Mouse (Mus musculus) kidney, postnatal 10 days (tissue): ENCODE data around the gene Fam118a.
"Not testable (repeated sequence)": the region's sequence is repeated elsewhere in the genome, so short reads cannot be mapped to it uniquely, and the experiment has no call there.

ENCODE experiments used
- DNase-seq: peaks from one replicate; pipeline ENCODE4 v3.0.0; 2021; ENCODE audit warnings: mixed read lengths

Fam118a gene

DNA sequence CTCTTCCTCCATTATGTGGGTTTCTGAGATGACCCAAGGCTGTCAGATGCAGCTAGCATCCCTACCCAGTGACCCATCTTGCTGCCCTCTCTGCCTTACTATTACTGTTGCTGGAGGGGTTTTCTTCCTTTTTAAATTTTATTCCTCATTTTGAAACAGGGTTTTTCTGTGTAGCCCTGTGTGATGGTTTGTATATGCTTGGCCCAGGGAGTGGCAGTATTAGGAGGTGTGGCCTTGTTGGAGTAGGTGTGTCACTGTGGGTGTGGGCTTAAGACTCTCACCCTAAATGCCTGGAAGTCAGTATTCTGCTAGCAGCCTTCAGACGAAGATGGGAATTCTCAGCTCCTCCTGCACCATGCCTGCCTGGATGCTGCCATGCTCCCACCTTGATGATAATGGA is at the start of gene Fam118a:
TSS of gene Fam118a (plus strand) at position 301 of the 400 bp plus-strand sequence.
- DNase-seq = not testable (repeated sequence)

DNA sequence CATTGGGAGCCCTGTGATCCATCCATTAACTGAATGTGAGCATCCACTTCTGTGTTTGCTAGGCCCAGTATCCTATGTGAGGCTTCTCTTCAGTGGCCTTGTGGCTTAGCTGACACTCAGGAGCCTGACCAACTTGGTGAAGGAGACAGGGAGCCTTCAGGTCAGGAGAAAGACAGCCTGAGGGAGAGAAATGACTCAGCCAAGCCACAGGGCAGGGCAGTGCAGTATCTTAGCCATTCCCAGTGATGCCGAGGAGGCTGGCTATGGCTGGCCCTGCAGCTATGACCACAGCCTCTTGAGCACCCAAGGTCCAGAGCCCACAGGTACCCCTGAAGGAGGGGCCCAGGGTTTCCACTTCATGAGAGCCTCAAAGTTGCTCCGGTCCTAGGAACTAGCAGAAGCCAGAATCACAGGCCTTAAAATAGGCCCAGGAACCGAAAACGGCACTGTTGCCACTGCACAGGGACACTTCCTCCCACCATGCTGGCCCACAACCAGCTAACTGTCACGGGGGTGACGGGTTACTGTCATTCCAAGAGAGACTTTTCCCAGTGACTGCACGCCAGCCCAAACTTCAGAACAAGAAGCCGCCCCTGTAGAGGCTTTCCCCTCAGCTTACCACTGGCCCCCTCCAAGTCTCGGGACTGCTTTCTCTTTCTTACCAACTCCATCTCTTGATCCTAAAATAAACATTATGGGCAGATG is 47.0 kb upstream of the Fam118a start:
- no peak for DNase-seq

DNA sequence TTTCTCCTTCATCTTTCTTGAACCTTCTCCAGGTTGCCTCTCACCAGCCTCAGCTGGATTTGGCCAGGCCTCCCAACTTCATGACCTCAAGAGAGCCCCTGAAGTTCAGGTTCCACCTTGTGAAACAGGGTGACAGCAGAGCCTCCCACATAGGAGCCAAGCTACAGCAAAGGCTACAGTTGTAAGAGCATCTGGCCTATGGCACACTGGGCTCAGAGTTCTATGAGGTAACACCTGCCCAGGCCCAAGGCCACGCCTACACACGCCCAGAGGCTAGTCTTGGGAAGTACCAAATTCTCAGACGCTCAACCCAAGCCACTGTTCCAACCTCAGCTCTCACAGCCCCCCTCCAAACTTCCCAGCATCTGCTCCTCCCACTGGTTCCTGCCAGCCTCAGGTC is 45.9 kb upstream of the Fam118a start:
- DNase-seq = no peak

DNA sequence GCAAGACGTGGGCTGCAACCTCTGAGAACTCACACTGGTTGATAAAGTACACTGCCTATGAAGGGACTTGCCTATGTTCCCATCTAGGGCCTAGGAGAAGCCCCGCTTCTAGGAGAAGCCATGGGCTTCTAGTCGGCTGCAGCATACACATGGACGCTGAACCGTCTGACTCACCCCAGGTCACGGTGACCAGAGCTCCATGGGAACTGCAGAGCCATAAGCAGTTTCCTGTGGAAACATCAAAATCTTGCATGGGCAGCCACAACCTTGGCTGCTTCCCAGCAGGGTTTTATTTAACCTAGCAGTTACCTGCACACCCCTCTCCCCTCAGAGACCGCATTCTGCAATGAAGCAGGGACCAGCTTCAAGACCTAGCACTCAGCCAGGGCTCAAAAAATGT is 45.0 kb upstream of the Fam118a start:
- no peak for DNase-seq

DNA sequence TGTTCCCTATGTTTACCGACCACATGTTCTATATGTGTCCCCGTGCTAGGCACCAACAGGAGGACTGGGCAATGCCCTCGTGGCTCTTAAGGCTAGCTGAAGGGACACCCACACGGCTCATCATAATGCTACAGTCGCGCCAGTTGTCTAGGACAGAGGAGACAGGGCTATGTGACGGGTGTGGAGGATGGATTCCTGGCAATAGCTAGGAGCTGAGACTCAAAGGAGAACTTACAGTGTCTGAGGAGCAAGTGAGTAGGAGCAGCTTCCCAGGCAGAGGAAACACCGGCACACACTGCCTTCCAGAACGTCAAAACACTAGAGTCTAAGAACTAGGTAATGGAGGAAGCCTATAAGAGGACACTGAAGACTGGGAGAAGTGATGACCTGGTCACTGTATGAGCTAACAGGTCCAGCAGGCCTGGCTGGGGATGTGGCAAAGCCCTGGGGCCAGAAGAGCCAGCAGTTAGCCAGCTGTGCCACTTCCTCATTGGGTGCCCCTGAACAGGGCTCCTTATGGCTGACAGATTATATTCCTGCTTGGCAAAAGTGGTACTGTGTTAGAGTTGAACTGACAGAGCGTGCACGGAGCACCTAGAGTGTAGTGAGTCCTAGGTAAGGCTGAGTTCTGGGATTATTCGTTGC is 43.1 kb upstream of the Fam118a start:
- DNase-seq = no peak

DNA sequence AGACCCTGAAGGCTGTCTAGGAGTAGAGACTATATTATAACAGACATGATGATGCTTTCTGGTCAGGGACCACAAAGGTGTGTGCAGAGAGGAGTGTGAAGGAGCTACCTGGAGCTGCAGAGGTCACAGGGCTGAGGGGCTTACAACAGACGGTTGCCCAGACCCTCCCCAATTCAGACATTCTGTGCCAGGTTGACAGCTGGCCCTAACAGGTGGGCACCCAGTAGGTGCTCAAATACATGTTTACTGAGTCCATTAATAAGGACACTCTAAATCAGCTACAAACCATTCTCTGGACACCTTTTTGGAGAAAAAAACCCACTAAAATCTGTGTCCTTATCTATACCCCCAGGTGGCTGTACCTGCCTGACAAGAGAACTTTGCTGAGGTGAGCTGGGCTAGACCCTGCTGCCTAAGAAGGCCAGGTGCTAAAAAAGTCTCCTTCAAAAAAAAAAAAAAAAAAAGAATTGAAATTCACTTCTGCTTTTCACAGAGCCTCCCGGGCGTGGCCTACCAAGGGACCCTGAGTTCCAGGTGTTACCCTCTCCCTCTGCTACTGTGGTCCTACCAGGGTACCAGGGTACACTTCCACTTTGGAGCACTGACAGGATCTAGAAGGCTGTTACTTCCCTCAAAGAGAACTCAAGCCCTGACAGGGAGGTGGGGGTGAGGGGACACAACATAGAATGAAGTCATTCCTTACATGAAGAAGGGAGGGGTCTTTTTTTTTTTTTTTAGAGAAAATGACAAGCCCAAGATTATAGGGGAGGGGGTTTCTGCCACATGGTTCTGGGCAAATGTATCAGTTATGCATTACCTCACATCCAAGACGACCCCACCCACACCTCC is 42.4 kb upstream of the Fam118a start:
- no peak for DNase-seq

DNA sequence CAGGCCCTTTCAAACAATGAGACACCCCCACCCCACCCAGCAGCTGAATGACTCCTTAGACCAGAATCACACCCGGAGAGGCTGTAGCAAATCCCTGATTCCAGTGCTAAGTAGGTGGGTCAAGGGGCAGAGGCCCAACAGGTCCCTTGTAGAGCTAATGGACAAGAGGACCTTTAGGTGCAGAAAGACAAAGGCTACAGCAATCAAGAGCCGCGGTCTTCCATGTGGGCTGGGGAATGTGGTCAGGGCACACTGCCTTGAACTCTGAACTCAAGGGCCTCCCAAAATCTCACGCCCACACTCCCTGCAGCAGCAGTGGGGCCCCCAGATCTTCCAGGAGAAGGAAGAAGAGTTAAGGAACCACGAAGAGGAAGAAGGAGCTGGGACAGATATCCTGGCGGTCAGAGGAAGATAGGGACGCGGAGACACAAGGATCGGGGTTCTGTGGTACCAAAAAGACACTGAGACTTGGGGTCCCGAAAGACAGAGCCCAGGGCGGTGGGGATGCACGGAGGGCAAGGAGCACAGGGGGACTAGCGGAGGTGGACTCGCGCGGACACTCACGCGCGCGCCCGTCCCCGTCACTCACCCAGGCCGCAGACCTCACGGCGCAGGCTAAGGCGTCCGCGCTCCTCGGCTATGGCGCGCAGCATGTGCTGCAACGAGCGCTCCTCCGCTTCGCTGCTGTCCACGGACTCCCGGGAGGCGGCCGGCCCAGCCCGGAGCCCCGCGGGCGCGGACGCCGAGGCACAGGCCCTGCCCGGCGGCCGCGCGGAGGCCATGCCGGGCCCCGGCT is 41.5 kb upstream of the Fam118a start:
- peak; percentile 67 for DNase-seq

DNA sequence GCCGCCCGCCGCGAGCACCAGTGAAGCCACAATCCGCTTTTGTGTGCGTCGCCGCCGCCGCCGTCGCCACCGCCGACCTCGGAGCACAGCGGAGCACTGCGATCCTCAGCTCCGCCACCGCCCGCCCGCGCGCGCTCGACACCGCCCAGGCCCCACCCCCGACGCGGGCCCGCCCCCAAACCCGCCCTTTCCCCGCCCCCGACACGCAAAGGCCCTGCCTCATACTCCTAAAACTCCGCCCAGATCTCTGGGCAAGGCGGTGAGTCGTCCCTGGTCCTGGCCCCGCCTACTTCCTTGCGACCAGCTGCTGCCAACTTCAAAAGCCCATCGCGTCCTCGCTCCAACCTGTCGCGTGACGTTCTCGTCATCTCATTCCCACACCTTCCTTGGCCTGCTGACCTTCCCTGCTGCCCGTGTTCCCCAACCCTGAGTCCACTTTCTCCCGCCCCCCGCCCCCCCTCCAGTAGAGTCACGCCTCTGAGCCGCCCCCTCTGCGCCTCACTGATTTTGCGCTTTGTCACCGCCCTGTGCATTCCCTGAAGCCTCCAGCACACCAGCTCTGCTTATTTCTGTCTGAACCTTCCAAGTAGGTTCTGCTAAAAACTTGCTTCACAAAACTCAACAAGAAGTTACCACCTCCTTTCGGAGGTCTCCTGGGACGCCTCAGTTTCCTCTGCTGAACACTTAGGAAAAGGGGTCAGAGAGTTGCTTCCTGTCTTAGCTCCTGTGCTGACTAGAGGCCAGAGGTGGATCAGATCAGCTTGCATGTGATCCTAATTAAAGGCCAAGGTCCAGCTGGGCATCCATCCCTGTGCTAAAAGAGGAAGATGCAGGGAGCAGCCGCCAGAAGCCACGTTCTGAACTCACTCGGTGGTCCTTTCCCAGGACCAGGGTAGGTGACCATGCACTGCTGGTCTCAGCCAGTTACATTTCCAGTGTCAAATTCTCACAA is 40.6 kb upstream of the Fam118a start, which contains the start of gene 5031439G07Rik:
TSS of gene 5031439G07Rik (minus strand) at position 678 of the 952 bp plus-strand sequence.
- peak; percentile 95 for DNase-seq

DNA sequence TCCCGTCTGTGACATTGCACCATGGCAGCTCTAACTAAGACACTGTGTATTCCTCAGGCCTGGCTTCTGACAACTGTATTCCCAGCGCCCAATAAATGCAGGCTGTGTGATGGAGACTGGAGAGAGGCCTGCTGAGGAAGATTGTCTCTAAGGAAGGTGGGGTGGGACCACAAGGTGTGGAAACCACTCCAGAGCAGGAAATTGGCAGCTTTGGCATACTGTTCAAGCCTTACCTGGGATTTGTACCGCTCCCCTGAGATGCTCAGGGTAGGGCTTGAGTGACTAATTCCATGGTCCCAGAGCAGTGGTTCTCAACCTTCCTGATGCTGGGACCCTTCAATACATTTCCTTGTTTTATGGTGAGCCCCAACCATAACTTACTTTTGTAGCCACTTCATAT is 39.6 kb upstream of the Fam118a start:
- no peak for DNase-seq

DNA sequence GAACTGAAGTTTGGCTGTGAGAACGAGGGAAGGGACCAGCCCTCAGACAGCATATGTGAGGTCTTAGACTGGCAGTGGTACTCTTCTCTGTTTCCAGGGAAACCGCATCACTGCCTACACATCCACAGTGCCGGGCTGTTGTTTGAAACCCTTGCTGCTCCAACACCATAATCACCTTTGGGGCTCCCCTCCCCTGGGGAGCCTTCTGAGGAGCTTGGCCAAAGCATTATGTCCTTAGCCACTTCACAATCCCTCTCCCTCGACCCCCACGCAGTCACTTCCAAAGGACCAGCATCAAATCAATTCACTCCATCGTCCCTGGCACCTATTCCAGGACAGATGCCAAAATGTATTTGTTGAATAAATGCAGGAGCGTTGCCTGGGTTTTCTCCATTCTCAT is 39.0 kb upstream of the Fam118a start:
- DNase-seq = no peak

DNA sequence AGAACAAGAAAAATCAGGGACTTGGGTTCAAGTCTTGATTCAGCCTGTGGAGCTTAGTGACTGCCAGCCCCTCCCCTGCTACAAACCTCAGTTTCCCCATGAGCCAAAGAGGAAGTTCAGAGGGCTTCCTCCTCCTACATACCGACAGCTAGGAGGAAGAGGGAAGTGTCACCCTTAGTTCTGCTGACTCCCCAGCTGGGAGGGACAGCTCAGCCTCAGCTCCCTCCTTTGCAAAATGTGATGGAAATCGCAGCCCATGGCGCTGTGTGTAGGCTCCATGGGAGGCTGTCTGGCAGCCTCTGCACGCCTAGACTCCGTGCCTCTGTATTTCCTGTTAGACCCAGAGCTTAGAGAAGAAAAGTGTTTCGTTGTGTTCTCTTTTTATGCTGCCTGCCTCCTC is 34.2 kb upstream of the Fam118a start:
- DNase-seq = no peak

DNA sequence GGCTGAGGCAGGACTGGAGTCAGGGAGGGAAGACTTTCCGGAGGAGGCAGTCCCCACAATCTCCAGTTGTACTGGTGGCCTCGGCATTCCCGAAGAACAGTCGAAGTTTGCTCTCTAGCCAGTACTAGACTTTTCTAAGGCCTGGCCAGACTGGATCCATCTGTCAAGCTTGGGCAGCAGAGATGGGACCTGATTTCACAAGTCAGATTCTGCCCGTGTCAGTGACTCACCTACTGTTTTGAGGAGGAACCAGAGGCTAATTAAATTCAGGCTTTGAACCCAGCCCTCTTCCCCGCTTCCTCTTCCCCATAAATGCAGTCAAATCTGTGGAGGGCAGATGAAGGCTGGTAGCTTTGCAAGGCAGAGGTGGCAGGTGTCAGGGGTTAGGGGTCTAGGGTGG is 33.7 kb upstream of the Fam118a start:
- no peak for DNase-seq

DNA sequence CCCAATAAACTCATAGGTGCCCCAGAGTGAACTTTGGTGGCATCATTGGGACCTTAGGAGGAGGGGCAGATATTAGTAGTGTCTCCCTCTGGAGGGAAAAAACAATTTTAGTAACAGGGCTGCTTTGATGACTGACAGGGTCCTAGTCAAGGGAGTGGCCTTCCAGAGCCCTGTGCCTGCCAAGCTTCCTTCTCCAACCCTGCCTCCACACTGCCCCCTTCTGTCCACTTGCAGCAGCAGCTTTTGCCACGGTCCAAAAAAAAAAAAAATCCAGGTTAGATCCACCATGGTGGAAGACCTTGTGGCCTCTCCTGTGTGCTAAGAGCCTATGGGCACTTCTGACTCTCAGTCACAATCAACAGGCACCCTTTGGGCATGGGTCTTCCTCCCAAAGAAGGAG is 32.8 kb upstream of the Fam118a start:
- peak; percentile 79 for DNase-seq

DNA sequence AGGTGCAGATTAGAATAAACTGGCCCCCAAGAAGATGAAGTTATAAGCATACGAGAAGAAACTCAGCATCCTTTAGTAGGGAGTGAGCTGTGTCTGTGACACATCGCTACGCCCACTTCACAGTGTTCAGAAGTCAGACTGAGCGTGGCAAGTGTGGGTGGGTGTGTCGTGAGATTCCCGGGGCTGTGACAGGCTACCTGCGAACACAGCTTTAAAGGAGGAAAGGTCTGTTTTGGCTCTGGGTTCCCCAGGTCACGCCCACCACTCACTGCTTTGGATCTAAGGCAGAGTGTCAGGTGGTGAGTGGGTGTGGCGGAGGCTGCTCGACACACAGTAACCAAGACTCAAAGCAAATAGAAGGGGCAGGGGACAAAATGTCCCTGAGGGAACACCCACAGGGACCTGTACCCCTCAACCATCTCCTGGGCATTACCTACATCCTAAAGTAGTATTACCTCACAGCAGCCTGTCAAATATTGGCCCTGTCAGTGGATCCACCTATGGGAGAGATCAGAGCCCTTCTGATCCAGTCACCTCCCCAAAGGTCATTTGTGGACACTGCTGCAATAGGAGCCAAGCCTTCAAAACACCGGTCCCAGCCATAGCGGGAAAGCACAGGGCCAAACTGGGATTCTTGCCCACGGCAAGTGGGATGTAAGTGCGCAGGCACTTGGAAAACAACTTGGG is 30.8 kb upstream of the Fam118a start:
- DNase-seq = no peak

DNA sequence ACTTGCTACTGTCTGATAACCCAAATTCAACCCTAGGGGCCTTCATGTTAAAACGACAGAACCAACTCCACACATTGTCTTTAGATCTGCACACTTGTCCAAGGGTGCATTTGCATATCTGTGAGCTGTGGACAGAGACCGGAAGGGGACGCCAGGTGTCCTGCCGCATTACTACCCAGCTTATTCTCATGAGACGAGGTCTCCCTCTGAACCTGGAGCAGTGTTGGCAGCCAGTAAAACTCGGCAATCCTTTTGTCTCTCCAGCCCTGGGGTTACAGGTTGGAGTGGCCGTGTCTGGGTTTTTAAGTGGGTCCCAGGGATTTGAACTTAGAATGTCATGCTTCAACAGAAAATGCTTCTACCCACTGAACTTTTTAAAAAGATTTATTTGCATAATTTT is 28.8 kb upstream of the Fam118a start:
- no peak for DNase-seq

DNA sequence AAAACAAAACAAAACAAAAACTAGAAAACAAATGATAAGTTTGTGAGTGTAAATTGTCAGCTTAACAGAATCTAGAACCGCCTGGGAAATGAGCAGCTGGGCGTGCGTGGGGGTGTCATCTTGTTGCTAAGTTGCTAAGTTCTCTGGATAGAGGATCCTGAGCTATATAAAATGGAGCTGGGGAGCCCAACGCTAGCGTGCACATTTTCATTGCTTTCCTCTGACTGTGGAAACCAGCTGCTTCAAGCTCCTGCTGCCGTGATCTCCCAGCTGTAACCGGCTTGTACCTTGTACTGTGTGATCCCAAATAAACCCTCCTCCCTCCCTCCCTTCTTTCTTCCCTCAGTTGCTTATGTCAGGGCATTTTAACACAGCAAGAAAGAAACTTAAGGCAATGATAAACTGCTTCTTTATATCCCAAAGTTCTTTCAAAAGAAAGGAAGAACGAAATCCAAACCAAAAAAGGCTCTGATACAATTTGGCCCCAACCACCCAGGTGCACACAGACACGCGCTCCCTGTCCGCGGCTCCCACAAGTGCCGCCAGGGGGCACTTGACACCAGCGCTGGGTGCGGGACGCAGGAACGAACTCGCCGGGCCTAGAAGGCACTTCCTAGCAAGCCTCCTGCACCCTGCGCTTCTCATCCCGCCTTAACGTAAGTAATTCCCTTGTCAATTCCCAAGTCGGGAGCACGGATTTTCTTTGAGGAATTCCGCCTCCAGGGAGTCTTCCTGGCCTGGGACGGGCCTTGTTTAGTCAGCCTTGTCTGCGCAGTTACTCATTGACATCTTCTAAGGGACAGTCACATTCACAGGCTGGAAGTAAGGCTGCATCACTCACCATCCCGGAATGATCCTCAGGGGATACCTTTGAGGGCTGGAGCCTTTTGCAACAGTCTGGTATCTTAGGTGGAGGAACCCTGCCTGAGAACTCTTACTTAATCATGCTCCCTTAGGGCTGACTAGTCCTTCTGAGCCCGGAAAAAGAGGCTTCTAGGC is 27.5 kb upstream of the Fam118a start:
- DNase-seq = peak; percentile 91

DNA sequence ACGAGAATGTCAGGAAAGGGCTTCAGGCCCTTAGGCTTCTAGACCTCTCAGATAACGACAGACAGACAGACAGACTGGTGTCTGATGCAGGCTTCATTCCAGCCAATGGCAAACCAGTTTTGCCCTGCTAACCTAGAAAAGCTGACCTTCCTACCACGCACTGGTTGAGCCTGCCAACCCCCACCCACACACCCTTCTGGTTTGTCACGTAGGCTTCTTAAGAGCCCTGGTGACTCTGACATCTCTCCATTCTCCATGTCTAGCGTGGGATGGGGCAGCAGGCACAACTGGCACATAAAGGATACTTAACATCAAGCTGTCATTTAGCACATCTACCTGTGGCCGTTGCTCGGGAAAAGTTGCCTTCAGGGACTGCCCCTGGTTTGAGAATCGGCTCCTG is 19.1 kb upstream of the Fam118a start:
- DNase-seq = no peak

DNA sequence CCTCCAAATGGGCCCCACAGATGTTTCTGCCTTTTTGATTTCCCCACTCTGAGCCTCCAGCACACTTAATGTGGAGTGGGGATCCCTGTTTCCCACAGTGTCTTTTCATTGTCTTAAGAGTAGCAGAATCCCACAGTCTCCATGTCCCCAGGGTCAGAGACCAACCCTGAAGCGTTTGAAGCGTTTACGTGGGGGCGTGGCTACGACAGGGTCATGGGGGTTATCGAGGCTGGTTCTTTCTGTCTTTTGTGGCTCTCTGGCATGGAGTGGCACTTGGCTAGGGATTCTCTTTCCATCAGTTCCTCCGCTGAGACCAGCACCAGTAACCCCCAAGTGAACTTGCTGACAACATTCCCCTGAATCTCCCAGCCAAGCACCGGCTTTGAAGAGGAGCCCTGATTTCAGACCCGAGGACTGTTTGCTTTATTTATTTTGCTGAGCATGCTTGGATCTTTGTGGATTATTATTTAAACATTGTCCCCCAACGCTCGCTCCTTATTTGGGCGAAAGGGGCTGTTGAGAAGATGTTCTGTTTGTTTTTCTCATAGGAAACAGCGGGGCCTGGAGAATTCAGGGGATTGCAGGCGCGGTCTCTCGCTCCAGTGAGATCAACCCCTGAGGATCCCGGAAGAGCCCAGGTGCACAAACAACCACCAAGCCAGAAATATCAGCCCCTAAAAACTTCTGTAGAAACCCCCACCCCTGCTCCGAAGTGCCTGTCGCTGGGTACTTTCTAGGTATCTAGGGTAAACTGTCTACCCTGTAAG is 16.7 kb upstream of the Fam118a start:
- peak; percentile 36 for DNase-seq

DNA sequence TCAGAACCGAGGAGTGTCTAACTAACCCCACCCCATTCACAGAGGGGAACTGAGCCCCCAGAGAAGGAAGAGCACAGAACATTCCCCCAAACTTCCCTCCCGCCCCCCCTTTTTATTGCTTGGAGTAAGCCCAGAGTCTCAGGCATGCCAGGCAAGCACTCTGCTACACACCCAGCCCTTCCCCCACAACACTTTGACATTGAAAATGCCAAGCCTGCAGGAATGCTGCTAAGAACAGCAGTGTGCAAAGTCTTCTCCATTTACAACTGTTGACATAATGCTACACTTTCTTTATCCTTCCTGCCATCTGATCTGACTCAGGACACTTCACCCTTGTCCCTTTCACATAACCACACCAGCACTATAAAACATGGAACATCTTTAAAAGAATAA is 16.1 kb upstream of the Fam118a start:
- DNase-seq = peak; percentile 68
